Mouse (Mus musculus) T-helper 17 cell (primary cell): ENCODE data around the gene Bcor.

ENCODE experiments used
- in situ Hi-C, 2 experiments: fragments of 300-600 bp; cut with MboI, MseI; formaldehyde crosslinking; loops; 1 replicate in 1 of 2; 2 replicates in 1 of 2; pipeline ENCODE4 v1.15.1; 2025; ENCODE audit warnings: high pct_unique_total_duplicates in 2 of 2

The Bcor gene

GRCm38 (mm10) chrX:12010660-12011059 lies 149.5 kb downstream of the Bcor start:
- in situ Hi-C loops: no loop called here

- in situ Hi-C loops: loop anchor here in 1 of 2 experiments (5.0 kb wide), 1 partner anchor 68 kb away; no protein-coding TSS in a partner anchor
Measured at GRCm38 (mm10) chrX:12009046-12009445, 151.1 kb downstream of the Bcor start.

- in situ Hi-C loops: loop anchor here in 1 of 2 experiments (5.0 kb wide), 1 partner anchor 69 kb away; no protein-coding TSS in a partner anchor
Measured at GRCm38 (mm10) chrX:12007832-12008540, 152.2 kb downstream of the Bcor start.

- in situ Hi-C loops: loop anchor here in 1 of 2 experiments (5.0 kb wide), 1 partner anchor 70 kb away; no protein-coding TSS in a partner anchor
Measured at GRCm38 (mm10) chrX:12006882-12007753, 153.0 kb downstream of the Bcor start.

GRCm38 (mm10) chrX:12006031-12006881 lies 153.9 kb downstream of the Bcor start:
- in situ Hi-C loops: loop anchor here in 1 of 2 experiments (5.0 kb wide), 1 partner anchor 71 kb away; no protein-coding TSS in a partner anchor

- in situ Hi-C loops: loop anchor here in 1 of 2 experiments (5.0 kb wide), 1 partner anchor 72 kb away; no protein-coding TSS in a partner anchor
Measured at GRCm38 (mm10) chrX:12005181-12006030, 154.7 kb downstream of the Bcor start.

- in situ Hi-C loops: no loop called here
Measured at GRCm38 (mm10) chrX:12004416-12004815, 155.7 kb downstream of the Bcor start.

- in situ Hi-C loops: no loop called here
Measured at GRCm38 (mm10) chrX:12003947-12004346, 156.2 kb downstream of the Bcor start.

- in situ Hi-C loops: no loop called here
Measured at GRCm38 (mm10) chrX:12003539-12003938, 156.6 kb downstream of the Bcor start.

GRCm38 (mm10) chrX:12003106-12003505 lies 157.0 kb downstream of the Bcor start:
- in situ Hi-C loops: no loop called here

- in situ Hi-C loops: no loop called here
Measured at GRCm38 (mm10) chrX:12002596-12002995, 157.6 kb downstream of the Bcor start.

- in situ Hi-C loops: no loop called here
Measured at GRCm38 (mm10) chrX:12001969-12002368, 158.2 kb downstream of the Bcor start.

- in situ Hi-C loops: no loop called here
Measured at GRCm38 (mm10) chrX:12001336-12001735, 158.8 kb downstream of the Bcor start.

- in situ Hi-C loops: no loop called here
Measured at GRCm38 (mm10) chrX:12000620-12001019, 159.5 kb downstream of the Bcor start.

- in situ Hi-C loops: no loop called here
Measured at GRCm38 (mm10) chrX:11999951-12000350, 160.2 kb downstream of the Bcor start.

GRCm38 (mm10) chrX:11998934-11999336 lies 161.2 kb downstream of the Bcor start:
- in situ Hi-C loops: no loop called here

- in situ Hi-C loops: no loop called here
Measured at GRCm38 (mm10) chrX:11996891-11997290, 163.3 kb downstream of the Bcor start.

- in situ Hi-C loops: no loop called here
Measured at GRCm38 (mm10) chrX:11996489-11996888, 163.7 kb downstream of the Bcor start.

- in situ Hi-C loops: no loop called here
Measured at GRCm38 (mm10) chrX:11993641-11994419, 166.3 kb downstream of the Bcor start.

- in situ Hi-C loops: no loop called here
Measured at GRCm38 (mm10) chrX:11989471-11989870, 170.7 kb downstream of the Bcor start.
